Mouse (Mus musculus): ENCODE measurements at regions not wholly inside any gene's neighbourhood (a gene's known extent, or its start where the extent isn't known, plus 50 kb on each side); places are given as distances from the start of the nearest gene placed in this dataset.

- Histone ChIP-seq H3K4me3 (ENCODE audit: insufficient read depth, low read length) (no peak overlapping the region), H3K4me1 (ENCODE audit: control insufficient read depth, insufficient read depth, low read length) (no peaks in the 10 kb centered on the region), H3K27ac (ENCODE audit: insufficient read depth, low read length) (no peak overlapping the region)
- TF ChIP-seq CTCF (IDR thresholded peaks at IDR 0.05; ENCODE audit: borderline replicate concordance, insufficient read depth, low read length) (no peak), POLR2A (IDR thresholded peaks at IDR 0.05; ENCODE audit: low read depth, low read length) (no peak)
Observed at GRCm38 (mm10) chr10:117956174-117956950, 110.5 kb upstream of the Rap1b start.

- no peak overlapping the region for H3K27ac ChIP-seq (ENCODE audit: insufficient read depth, low read length)
- H3K4me1 ChIP-seq (ENCODE audit: control insufficient read depth, insufficient read depth, low read length): no peaks in the 10 kb centered on the region
- TF ChIP-seq CTCF (IDR thresholded peaks at IDR 0.05; ENCODE audit: borderline replicate concordance, insufficient read depth, low read length): no peak
- no peak for TF ChIP-seq POLR2A (IDR thresholded peaks at IDR 0.05; ENCODE audit: low read depth, low read length)
- no peak overlapping the region for H3K4me3 ChIP-seq (ENCODE audit: insufficient read depth, low read length)
Observed at GRCm38 (mm10) chr10:117974706-117975105, 128.9 kb upstream of the Rap1b start.

- no peak for TF ChIP-seq CTCF (IDR thresholded peaks at IDR 0.05; ENCODE audit: borderline replicate concordance, insufficient read depth, low read length)
- Histone ChIP-seq H3K4me3 (ENCODE audit: insufficient read depth, low read length) (no peak overlapping the region), H3K27ac (ENCODE audit: insufficient read depth, low read length) (no peak overlapping the region), H3K4me1 (ENCODE audit: control insufficient read depth, insufficient read depth, low read length) (no peaks in the 10 kb centered on the region)
Observed at GRCm38 (mm10) chr10:117975467-117975866, 129.6 kb upstream of the Rap1b start.

GRCm38 (mm10) chr10:117979091-117979490 is 133.3 kb upstream of the Rap1b start:
- H3K27ac ChIP-seq (ENCODE audit: insufficient read depth, low read length): no peak overlapping the region
- H3K4me3 ChIP-seq (ENCODE audit: insufficient read depth, low read length): no peak overlapping the region
- peaks cover 3% of the 10 kb centered on the region; the same call in 1 of the 2 replicates for H3K4me1 ChIP-seq (ENCODE audit: control insufficient read depth, insufficient read depth, low read length)
- TF ChIP-seq CTCF (IDR thresholded peaks at IDR 0.05; ENCODE audit: borderline replicate concordance, insufficient read depth, low read length): no peak
- TF ChIP-seq POLR2A (IDR thresholded peaks at IDR 0.05; ENCODE audit: low read depth, low read length): no peak

- TF ChIP-seq POLR2A (IDR thresholded peaks at IDR 0.05; ENCODE audit: low read depth, low read length) (no peak), CTCF (IDR thresholded peaks at IDR 0.05; ENCODE audit: borderline replicate concordance, insufficient read depth, low read length) (no peak)
- H3K27ac ChIP-seq (ENCODE audit: insufficient read depth, low read length): no peak overlapping the region
Observed at GRCm38 (mm10) chr10:117982611-117983210, 136.9 kb upstream of the Rap1b start.

GRCm38 (mm10) chr10:117983271-117983670 is 137.4 kb upstream of the Rap1b start:
- Histone ChIP-seq H3K4me1 (ENCODE audit: control insufficient read depth, insufficient read depth, low read length) (peaks cover 10% of the 10 kb centered on the region), H3K4me3 (ENCODE audit: insufficient read depth, low read length) (no peak overlapping the region), H3K27ac (ENCODE audit: insufficient read depth, low read length) (no peak overlapping the region)
- TF ChIP-seq CTCF (IDR thresholded peaks at IDR 0.05; ENCODE audit: borderline replicate concordance, insufficient read depth, low read length): no peak
- no peak for TF ChIP-seq POLR2A (IDR thresholded peaks at IDR 0.05; ENCODE audit: low read depth, low read length)

More at GRCm38 (mm10) chr10:117982611-117983210, 136.9 kb upstream of the Rap1b start:
- Histone ChIP-seq H3K4me1 (ENCODE audit: control insufficient read depth, insufficient read depth, low read length) (peaks cover 7% of the 10 kb centered on the region; the same call in 1 of the 2 replicates), H3K4me3 (ENCODE audit: insufficient read depth, low read length) (no peak overlapping the region)

GRCm38 (mm10) chr10:117984784-117985602 is 139.2 kb upstream of the Rap1b start:
- Histone ChIP-seq H3K4me3 (ENCODE audit: insufficient read depth, low read length) (no peak overlapping the region), H3K27ac (ENCODE audit: insufficient read depth, low read length) (0 out of 2 replicates have a peak overlapping the region, but pooled peaks have one; percentile 10), H3K4me1 (ENCODE audit: control insufficient read depth, insufficient read depth, low read length) (peaks cover 13% of the 10 kb centered on the region)
- no peak for TF ChIP-seq CTCF (IDR thresholded peaks at IDR 0.05; ENCODE audit: borderline replicate concordance, insufficient read depth, low read length)
- no peak for TF ChIP-seq POLR2A (IDR thresholded peaks at IDR 0.05; ENCODE audit: low read depth, low read length)

- peaks cover 10% of the 10 kb centered on the region for H3K4me1 ChIP-seq (ENCODE audit: control insufficient read depth, insufficient read depth, low read length)
- peak overlapping the region; percentile 58 for H3K27ac ChIP-seq (ENCODE audit: insufficient read depth, low read length)
- no peak overlapping the region for H3K4me3 ChIP-seq (ENCODE audit: insufficient read depth, low read length)
- TF ChIP-seq CTCF (IDR thresholded peaks at IDR 0.05; ENCODE audit: borderline replicate concordance, insufficient read depth, low read length) (no peak), POLR2A (IDR thresholded peaks at IDR 0.05; ENCODE audit: low read depth, low read length) (no peak)
Observed at GRCm38 (mm10) chr10:117987620-117988019, 141.8 kb upstream of the Rap1b start.

- no peak for TF ChIP-seq CTCF (IDR thresholded peaks at IDR 0.05; ENCODE audit: borderline replicate concordance, insufficient read depth, low read length)
- TF ChIP-seq POLR2A (IDR thresholded peaks at IDR 0.05; ENCODE audit: low read depth, low read length): no peak
- H3K4me3 ChIP-seq (ENCODE audit: insufficient read depth, low read length): no peak overlapping the region
Observed at GRCm38 (mm10) chr10:117988076-117988475, 142.2 kb upstream of the Rap1b start.

More at GRCm38 (mm10) chr10:117988076-117988475, 142.2 kb upstream of the Rap1b start:
- peaks cover 10% of the 10 kb centered on the region for H3K4me1 ChIP-seq (ENCODE audit: control insufficient read depth, insufficient read depth, low read length)
- peak overlapping the region; percentile 58 for H3K27ac ChIP-seq (ENCODE audit: insufficient read depth, low read length)

Data from embryonic fibroblast, embryonic 13.5 days (primary cell).